Mouse (Mus musculus): ENCODE measurements around the gene Aprt. TPM values are rescaled to one million over a fixed set of nuclear protein-coding genes. Genes with fewer than 3 reads are reported as not detected.
A peak's percentile ranks its signal among the peaks of the same experiment; 100 is the strongest.

The Aprt gene
- 189 and 207 TPM in 2 replicates for polyA plus RNA-seq (2015; fragmentation: Nextera tagmentation; extraction: Ambion mirVana)

- Histone ChIP-seq H3K4me2 (peak within 1 kb of the TSS; percentile 72), H3K27me3 (replicated peaks) (no peaks in the 10 kb centered on the region), H3K27ac (replicated peaks) (peak within 1 kb of the TSS; percentile 81), H3K9me3 (replicated peaks) (no peaks in the 10 kb centered on the region), H3K9ac (replicated peaks) (peak within 1 kb of the TSS; percentile 81), H3K36me3 (peaks cover 10% of the 10 kb centered on the region; the same call in 1 of the 2 replicates), H3K4me1 (peaks cover 32% of the 10 kb centered on the region), H3K4me3 (replicated peaks) (peak within 1 kb of the TSS; percentile 60)
- peak; percentile 93 for ATAC-seq (ENCODE audit: low FRiP score)
- under 1% methylated on average over 39 of the region's 39 CpGs for WGBS
Measured at GRCm38 (mm10) chr8:122576648-122577022, at the start of gene Aprt. Gene Aprt (minus strand): TSS chr8:122576909.

GRCm38 (mm10) chr8:122625811-122626210 lies 49.1 kb upstream of the Aprt start:
- no peak overlapping the region for H3K4me2 ChIP-seq
- H3K9ac ChIP-seq (replicated peaks), result no peak overlapping the region
- no peaks in the 10 kb centered on the region for H3K27me3 ChIP-seq (replicated peaks)
- no peak for ATAC-seq (ENCODE audit: low FRiP score)
- no peak overlapping the region for H3K4me3 ChIP-seq (replicated peaks)
- WGBS, result 79% methylated on average over 9 of the region's 9 CpGs
- H3K36me3 ChIP-seq, result peaks cover 13% of the 10 kb centered on the region
- H3K9me3 ChIP-seq (replicated peaks), result no peaks in the 10 kb centered on the region
- H3K27ac ChIP-seq (replicated peaks), result no peak overlapping the region
- 0 out of 2 replicates have a peak, but pooled peaks cover 3% of the 10 kb centered on the region for H3K4me1 ChIP-seq

GRCm38 (mm10) chr8:122624653-122625052 lies 47.9 kb upstream of the Aprt start:
- H3K9ac ChIP-seq (replicated peaks), result no peak overlapping the region
- WGBS, result 76% methylated on average over 5 of the region's 5 CpGs
- H3K36me3 ChIP-seq, result peaks cover 5% of the 10 kb centered on the region; the same call in 1 of the 2 replicates
- H3K27me3 ChIP-seq (replicated peaks), result no peaks in the 10 kb centered on the region
- no peak overlapping the region for H3K27ac ChIP-seq (replicated peaks)
- H3K4me2 ChIP-seq, result no peak overlapping the region
- ATAC-seq (ENCODE audit: low FRiP score), result no peak
- H3K4me1 ChIP-seq, result 0 out of 2 replicates have a peak, but pooled peaks cover 3% of the 10 kb centered on the region
- no peak overlapping the region for H3K4me3 ChIP-seq (replicated peaks)
- no peaks in the 10 kb centered on the region for H3K9me3 ChIP-seq (replicated peaks)

GRCm38 (mm10) chr8:122623844-122624642 lies 47.3 kb upstream of the Aprt start:
- H3K9me3 ChIP-seq (replicated peaks), result no peaks in the 10 kb centered on the region
- no peaks in the 10 kb centered on the region for H3K27me3 ChIP-seq (replicated peaks)
- no peak overlapping the region for H3K9ac ChIP-seq (replicated peaks)
- H3K36me3 ChIP-seq, result no peaks in the 10 kb centered on the region
- WGBS, result 86% methylated on average over 17 of the region's 17 CpGs
- no peak overlapping the region for H3K4me3 ChIP-seq (replicated peaks)
- H3K4me2 ChIP-seq, result no peak overlapping the region
- H3K4me1 ChIP-seq, result 0 out of 2 replicates have a peak, but pooled peaks cover 3% of the 10 kb centered on the region
- H3K27ac ChIP-seq (replicated peaks), result no peak overlapping the region
- no peak for ATAC-seq (ENCODE audit: low FRiP score)

GRCm38 (mm10) chr8:122622727-122623126 lies 46.0 kb upstream of the Aprt start, which contains the start of gene Pabpn1l:
Gene Pabpn1l (minus strand): TSS chr8:122622739.
- no peak for ATAC-seq (ENCODE audit: low FRiP score)

GRCm38 (mm10) chr8:122620446-122620845 lies 43.7 kb upstream of the Aprt start:
- Histone ChIP-seq H3K9me3 (replicated peaks) (no peaks in the 10 kb centered on the region), H3K36me3 (peaks cover under 1% of the 10 kb centered on the region; the same call in 1 of the 2 replicates), H3K4me3 (replicated peaks) (no peak overlapping the region), H3K27me3 (replicated peaks) (no peaks in the 10 kb centered on the region), H3K4me1 (peaks cover 11% of the 10 kb centered on the region), H3K9ac (replicated peaks) (no peak overlapping the region), H3K4me2 (no peak overlapping the region), H3K27ac (replicated peaks) (no peak overlapping the region)
- no peak for ATAC-seq (ENCODE audit: low FRiP score)
- 41% methylated on average over 5 of the region's 5 CpGs for WGBS

More at GRCm38 (mm10) chr8:122622727-122623126, 46.0 kb upstream of the Aprt start, which contains the start of gene Pabpn1l:
- WGBS, result 76% methylated on average over 6 of the region's 6 CpGs
- H3K4me3 ChIP-seq (replicated peaks), result no peak within 1 kb of the TSS
- H3K9me3 ChIP-seq (replicated peaks), result no peaks in the 10 kb centered on the region
- no peak within 1 kb of the TSS for H3K4me2 ChIP-seq
- no peak within 1 kb of the TSS for H3K9ac ChIP-seq (replicated peaks)
- peaks cover 11% of the 10 kb centered on the region for H3K4me1 ChIP-seq
- H3K27ac ChIP-seq (replicated peaks), result no peak within 1 kb of the TSS
- H3K36me3 ChIP-seq, result no peaks in the 10 kb centered on the region
- H3K27me3 ChIP-seq (replicated peaks), result no peaks in the 10 kb centered on the region

- Histone ChIP-seq H3K36me3 (peaks cover 6% of the 10 kb centered on the region; the same call in 1 of the 2 replicates), H3K27ac (replicated peaks) (no peak overlapping the region), H3K4me1 (peaks cover 8% of the 10 kb centered on the region), H3K4me2 (no peak overlapping the region), H3K9me3 (replicated peaks) (no peaks in the 10 kb centered on the region), H3K9ac (replicated peaks) (no peak overlapping the region), H3K27me3 (replicated peaks) (no peaks in the 10 kb centered on the region), H3K4me3 (replicated peaks) (no peak overlapping the region)
- WGBS, result 84% methylated on average over 6 of the region's 6 CpGs
- no peak for ATAC-seq (ENCODE audit: low FRiP score)
Measured at GRCm38 (mm10) chr8:122618660-122619378, 42.1 kb upstream of the Aprt start.

GRCm38 (mm10) chr8:122617947-122618546 lies 41.3 kb upstream of the Aprt start:
- no peak overlapping the region for H3K9ac ChIP-seq (replicated peaks)
- H3K9me3 ChIP-seq (replicated peaks), result no peaks in the 10 kb centered on the region
- no peak overlapping the region for H3K4me3 ChIP-seq (replicated peaks)
- peaks cover 6% of the 10 kb centered on the region; the same call in 1 of the 2 replicates for H3K36me3 ChIP-seq
- peak overlapping the region; percentile 22; the same call in 1 of the 2 replicates for H3K4me2 ChIP-seq
- H3K27ac ChIP-seq (replicated peaks), result peak overlapping the region; percentile 54; the same call in 1 of the 2 replicates
- H3K27me3 ChIP-seq (replicated peaks), result no peaks in the 10 kb centered on the region
- WGBS, result 31% methylated on average over 5 of the region's 7 CpGs
- peaks cover 11% of the 10 kb centered on the region for H3K4me1 ChIP-seq
- ATAC-seq (ENCODE audit: low FRiP score), result no peak

GRCm38 (mm10) chr8:122616181-122616905 lies 39.6 kb upstream of the Aprt start:
- H3K9ac ChIP-seq (replicated peaks), result no peak overlapping the region
- H3K36me3 ChIP-seq, result peaks cover 6% of the 10 kb centered on the region; the same call in 1 of the 2 replicates
- no peak overlapping the region for H3K4me2 ChIP-seq
- no peak overlapping the region for H3K4me3 ChIP-seq (replicated peaks)
- H3K27me3 ChIP-seq (replicated peaks), result no peaks in the 10 kb centered on the region
- H3K27ac ChIP-seq (replicated peaks), result no peak overlapping the region
- 78% methylated on average over 9 of the region's 9 CpGs for WGBS
- ATAC-seq (ENCODE audit: low FRiP score), result no peak
- H3K9me3 ChIP-seq (replicated peaks), result no peaks in the 10 kb centered on the region
- peaks cover 23% of the 10 kb centered on the region for H3K4me1 ChIP-seq

- H3K27ac ChIP-seq (replicated peaks), result peak within 1 kb of the TSS; percentile 90
- peaks cover 22% of the 10 kb centered on the region for H3K4me1 ChIP-seq
- H3K4me2 ChIP-seq, result peak within 1 kb of the TSS; percentile 83
- no peaks in the 10 kb centered on the region for H3K27me3 ChIP-seq (replicated peaks)
- peak within 1 kb of the TSS; percentile 80 for H3K9ac ChIP-seq (replicated peaks)
- ATAC-seq (ENCODE audit: low FRiP score), result peak; percentile 98
- H3K36me3 ChIP-seq, result peaks cover 6% of the 10 kb centered on the region; the same call in 1 of the 2 replicates
- H3K4me3 ChIP-seq (replicated peaks), result peak within 1 kb of the TSS; percentile 62
- under 1% methylated on average over 55 of the region's 57 CpGs for WGBS
- no peaks in the 10 kb centered on the region for H3K9me3 ChIP-seq (replicated peaks)
Measured at GRCm38 (mm10) chr8:122611295-122612133, 34.8 kb upstream of the Aprt start, which contains the start of the genes Galns and Trappc2l. Gene Galns (minus strand): TSS chr8:122611463. Gene Trappc2l (plus strand): TSS chr8:122611640.

Data from neural tube, embryonic 15.5 days (tissue).